Mouse (Mus musculus) adrenal gland, postnatal 14 days (tissue): Measurements from ENCODE around the gene Anks3. TPM values are rescaled to one million over a fixed set of nuclear protein-coding genes. Genes with fewer than 3 reads are reported as not detected.

Experiments used
- DNase-seq: peaks from one replicate; pipeline ENCODE4 v3.0.0; 2021; ENCODE audit warnings: mixed read lengths
- total RNA-seq: library from RNA; stranded (reverse); gene quantifications from 2 replicates; pipeline ENCODE4 v1.2.3, GENCODE M21; 2021

The Anks3 gene
- total RNA-seq, 1 experiment from 2014 or later, result 35.1 TPM

GRCm38 (mm10) chr16:4927967-4928366 lies 36.0 kb downstream of the Anks3 start:
- DNase-seq, result no peak

- DNase-seq, result no peak
Measured at GRCm38 (mm10) chr16:4923996-4924395, 40.0 kb downstream of the Anks3 start.

- DNase-seq, result no peak
Measured at GRCm38 (mm10) chr16:4922481-4922880, 41.5 kb downstream of the Anks3 start.

- DNase-seq, result no peak
Measured at GRCm38 (mm10) chr16:4920556-4920955, 43.4 kb downstream of the Anks3 start.

GRCm38 (mm10) chr16:4916608-4917007 lies 47.4 kb downstream of the Anks3 start:
- DNase-seq, result no peak

GRCm38 (mm10) chr16:4915931-4916330 lies 48.1 kb downstream of the Anks3 start:
- DNase-seq, result no peak

GRCm38 (mm10) chr16:4913783-4914735 lies 49.9 kb downstream of the Anks3 start:
- peak; percentile 88 for DNase-seq

- DNase-seq, result peak; percentile 66
Measured at GRCm38 (mm10) chr16:4912907-4913782, 50.9 kb downstream of the Anks3 start.

- no peak for DNase-seq
Measured at GRCm38 (mm10) chr16:4912074-4912648, 51.8 kb downstream of the Anks3 start.

- DNase-seq, result peak; percentile 56
Measured at GRCm38 (mm10) chr16:4910758-4911157, 53.2 kb downstream of the Anks3 start.

- DNase-seq, result no peak
Measured at GRCm38 (mm10) chr16:4909745-4910144, 54.3 kb downstream of the Anks3 start.

GRCm38 (mm10) chr16:4907972-4908371 lies 56.0 kb downstream of the Anks3 start:
- DNase-seq, result no peak

- DNase-seq, result peak; percentile 52
Measured at GRCm38 (mm10) chr16:4907386-4907785, 56.6 kb downstream of the Anks3 start.

- no peak for DNase-seq
Measured at GRCm38 (mm10) chr16:4906559-4906958, 57.4 kb downstream of the Anks3 start.

GRCm38 (mm10) chr16:4905591-4905990 lies 58.4 kb downstream of the Anks3 start:
- no peak for DNase-seq

GRCm38 (mm10) chr16:4904878-4905277 lies 59.1 kb downstream of the Anks3 start:
- no peak for DNase-seq

- DNase-seq, result no peak
Measured at GRCm38 (mm10) chr16:4903491-4904102, 60.4 kb downstream of the Anks3 start.

- DNase-seq, result no peak
Measured at GRCm38 (mm10) chr16:4902390-4902789, 61.6 kb downstream of the Anks3 start.

GRCm38 (mm10) chr16:4901167-4901566 lies 62.8 kb downstream of the Anks3 start:
- DNase-seq, result no peak

- DNase-seq, result no peak
Measured at GRCm38 (mm10) chr16:4899711-4900110, 64.3 kb downstream of the Anks3 start.

GRCm38 (mm10) chr16:4898881-4899280 lies 65.1 kb downstream of the Anks3 start:
- no peak for DNase-seq

- no peak for DNase-seq
Measured at GRCm38 (mm10) chr16:4897146-4897730, 66.8 kb downstream of the Anks3 start.
